Mouse (Mus musculus) heart, postnatal 0 days (tissue): ENCODE results near the gene Tcam1.

ENCODE experiments used
- CTCF ChIP-seq: IDR thresholded peaks from 2 replicates; pipeline ENCODE4 v1.5.1; 2016; ENCODE audit warnings: antibody characterized with exemption, control low read depth, low read depth
- EP300 ChIP-seq: IDR thresholded peaks from 2 replicates; pipeline ENCODE4 v1.6.1; 2016; ENCODE audit warnings: antibody characterized with exemption, low read depth

GRCm38 (mm10) chr11:106271794-106272643 lies 4.5 kb upstream of the Tcam1 start:
- TF ChIP-seq CTCF (no peak), EP300 (no peak)
